Mouse (Mus musculus): Measurements from ENCODE around the gene Col4a2.

- TF ChIP-seq CTCF (IDR thresholded peaks at IDR 0.05; ENCODE audit: borderline replicate concordance, extremely low read depth, insufficient read depth, insufficient read length): no peak
- no peak for TF ChIP-seq POLR2A (IDR thresholded peaks at IDR 0.05; ENCODE audit: borderline replicate concordance, extremely low read depth, insufficient read depth, insufficient read length, poor library complexity, severe bottlenecking)
Observed at GRCm38 (mm10) chr8:11336346-11336745, 23.7 kb downstream of the Col4a2 start.

All from brain, embryonic 14.5 days (tissue).